Mouse (Mus musculus) liver, embryonic 15.5 days (tissue): ENCODE measurements around the gene Rrnad1. TPM values are rescaled to one million over a fixed set of nuclear protein-coding genes. Genes with fewer than 3 reads are reported as not detected.
"Not testable (repeated sequence)": the region's sequence is repeated elsewhere in the genome, so short reads cannot be mapped to it uniquely, and the experiment has no call there.

Source experiments
- ATAC-seq: fragments of 200-750 bp; cut with Nextera tagmentation; 2 replicates; pipeline ENCODE4 v1.8.0; 2017; ENCODE audit warnings: moderate number of reproducible peaks, mild to moderate bottlenecking, moderate library complexity; ENCODE audit not compliant: insufficient read depth
- H3K27ac ChIP-seq: fragments of 300-500 bp; sonication (generic); replicated peaks from 2 replicates; pipeline ENCODE4 v1.5.1; 2015; ENCODE audit warnings: mild to moderate bottlenecking, inconsistent platforms
- H3K27me3 ChIP-seq: fragments of 300-500 bp; sonication (generic); 2 replicates; pipeline ENCODE4 v1.6.1; 2015; ENCODE audit warnings: mild to moderate bottlenecking, inconsistent platforms
- H3K36me3 ChIP-seq: fragments of 300-500 bp; sonication (generic); replicated peaks from 2 replicates; pipeline ENCODE4 v1.6.1; 2015; ENCODE audit warnings: moderate library complexity, mild to moderate bottlenecking, inconsistent platforms
- H3K4me1 ChIP-seq: fragments of 300-500 bp; sonication (generic); replicated peaks from 2 replicates; pipeline ENCODE4 v1.6.1; 2015; ENCODE audit warnings: inconsistent platforms
- H3K4me2 ChIP-seq: fragments of 300-500 bp; sonication (generic); 2 replicates; pipeline ENCODE4 v1.6.1; 2015; ENCODE audit warnings: moderate library complexity, mild to moderate bottlenecking, inconsistent platforms
- H3K4me3 ChIP-seq: fragments of 300-500 bp; sonication (generic); replicated peaks from 2 replicates; pipeline ENCODE4 v1.5.1; 2015; ENCODE audit warnings: mild to moderate bottlenecking, inconsistent platforms
- H3K9ac ChIP-seq: fragments of 300-500 bp; sonication (generic); 2 replicates; pipeline ENCODE4 v1.6.1; 2015; ENCODE audit warnings: moderate library complexity, mild to moderate bottlenecking, inconsistent platforms
- H3K9me3 ChIP-seq: fragments of 300-500 bp; sonication (generic); replicated peaks from 2 replicates; pipeline ENCODE4 v1.6.1; 2016; ENCODE audit warnings: inconsistent platforms
- WGBS: fragments of 180-500 bp; shearing (Covaris S2); methylation state at CpG from one replicate; pipeline ENCODE4 v1.1.7; 2015; ENCODE audit warnings: mixed read lengths; ENCODE audit not compliant: insufficient replicate concordance; 5-methylcytosine and 5-hydroxymethylcytosine counted together
- polyA plus RNA-seq: library from polyadenylated mRNA; unstranded; fragments of >200 nt; fragmentation: Nextera tagmentation; extraction: Ambion mirVana; gene quantifications from 2 replicates; pipeline ENCODE4 v1.2.1, GENCODE M21; 2015

Gene Rrnad1
- polyA plus RNA-seq, 1 experiment from 2014 or later, result 5.6 TPM

GRCm38 (mm10) chr3:87901036-87901624 is 29.4 kb downstream of the Rrnad1 start:
- H3K4me1 ChIP-seq, result peaks cover 57% of the 10 kb centered on the region
- H3K36me3 ChIP-seq, result no peaks in the 10 kb centered on the region
- H3K4me2 ChIP-seq, result peak overlapping the region; percentile 66
- ATAC-seq, result peak; percentile 76
- H3K27ac ChIP-seq, result peak overlapping the region; percentile 96
- 8% methylated on average over 1 of the region's 1 CpGs for WGBS
- no peaks in the 10 kb centered on the region for H3K9me3 ChIP-seq
- H3K27me3 ChIP-seq, result no peaks in the 10 kb centered on the region
- peak overlapping the region; percentile 37 for H3K4me3 ChIP-seq
- H3K9ac ChIP-seq, result peak overlapping the region; percentile 42

- 82% methylated on average over 3 of the region's 3 CpGs for WGBS
- Histone ChIP-seq H3K9me3 (no peaks in the 10 kb centered on the region), H3K9ac (no peak overlapping the region), H3K36me3 (no peaks in the 10 kb centered on the region), H3K4me3 (no peak overlapping the region), H3K27ac (peak overlapping the region; percentile 29; the same call in 1 of the 2 replicates), H3K4me2 (no peak overlapping the region), H3K27me3 (no peaks in the 10 kb centered on the region), H3K4me1 (peaks cover 46% of the 10 kb centered on the region)
- ATAC-seq, result no peak
Observed at GRCm38 (mm10) chr3:87899776-87900175, 30.7 kb downstream of the Rrnad1 start.

GRCm38 (mm10) chr3:87899266-87899665 is 31.3 kb downstream of the Rrnad1 start:
- H3K4me3 ChIP-seq, result no peak overlapping the region
- H3K4me1 ChIP-seq, result peaks cover 43% of the 10 kb centered on the region
- no peak overlapping the region for H3K9ac ChIP-seq
- 60% methylated on average over 3 of the region's 3 CpGs for WGBS
- no peak overlapping the region for H3K4me2 ChIP-seq
- no peak for ATAC-seq
- no peaks in the 10 kb centered on the region for H3K27me3 ChIP-seq
- 0 out of 2 replicates have a peak overlapping the region, but pooled peaks have one; percentile 29 for H3K27ac ChIP-seq
- H3K9me3 ChIP-seq, result no peaks in the 10 kb centered on the region
- H3K36me3 ChIP-seq, result no peaks in the 10 kb centered on the region

- H3K4me1 ChIP-seq, result peaks cover 15% of the 10 kb centered on the region
- H3K4me2 ChIP-seq, result no peak overlapping the region
- 73% methylated on average over 3 of the region's 3 CpGs for WGBS
- ATAC-seq, result no peak
- H3K36me3 ChIP-seq, result no peaks in the 10 kb centered on the region
- peak overlapping the region; percentile 14 for H3K27ac ChIP-seq
- H3K9me3 ChIP-seq, result no peaks in the 10 kb centered on the region
- H3K27me3 ChIP-seq, result no peaks in the 10 kb centered on the region
- H3K4me3 ChIP-seq, result no peak overlapping the region
- H3K9ac ChIP-seq, result no peak overlapping the region
Observed at GRCm38 (mm10) chr3:87893367-87893905, 37.1 kb downstream of the Rrnad1 start.

GRCm38 (mm10) chr3:87891481-87891880 is 39.0 kb downstream of the Rrnad1 start:
- H3K36me3 ChIP-seq, result no peaks in the 10 kb centered on the region
- WGBS, result 74% methylated on average over 3 of the region's 3 CpGs
- no peaks in the 10 kb centered on the region for H3K9me3 ChIP-seq
- no peak overlapping the region for H3K4me2 ChIP-seq
- no peaks in the 10 kb centered on the region for H3K27me3 ChIP-seq
- no peak overlapping the region for H3K4me3 ChIP-seq
- no peak for ATAC-seq
- H3K9ac ChIP-seq, result no peak overlapping the region
- H3K4me1 ChIP-seq, result peaks cover 21% of the 10 kb centered on the region
- H3K27ac ChIP-seq, result no peak overlapping the region

- H3K9ac ChIP-seq, H3K27ac ChIP-seq: not testable (repeated sequence)
- WGBS, result 72% methylated on average over 4 of the region's 4 CpGs
Observed at GRCm38 (mm10) chr3:87887400-87887799, 43.1 kb downstream of the Rrnad1 start.

GRCm38 (mm10) chr3:87886416-87886815 is 44.1 kb downstream of the Rrnad1 start:
- no peak for ATAC-seq
- H3K36me3 ChIP-seq, result 0 out of 2 replicates have a peak, but pooled peaks cover 4% of the 10 kb centered on the region
- WGBS, result 77% methylated on average over 6 of the region's 6 CpGs
- H3K9me3 ChIP-seq, result no peaks in the 10 kb centered on the region
- H3K9ac ChIP-seq, result peak overlapping the region; percentile 48; the same call in 1 of the 2 replicates
- H3K4me1 ChIP-seq, result peaks cover 30% of the 10 kb centered on the region
- peak overlapping the region; percentile 71 for H3K4me3 ChIP-seq
- H3K4me2 ChIP-seq, result peak overlapping the region; percentile 81
- no peaks in the 10 kb centered on the region for H3K27me3 ChIP-seq
- peak overlapping the region; percentile 91 for H3K27ac ChIP-seq

More at GRCm38 (mm10) chr3:87887400-87887799, 43.1 kb downstream of the Rrnad1 start:
- H3K4me3 ChIP-seq, H3K27me3 ChIP-seq, H3K4me2 ChIP-seq, ATAC-seq, H3K9me3 ChIP-seq, H3K36me3 ChIP-seq: not testable (repeated sequence)
- peaks cover 29% of the 10 kb centered on the region for H3K4me1 ChIP-seq

- peak overlapping the region; percentile 48; the same call in 1 of the 2 replicates for H3K9ac ChIP-seq
- H3K27me3 ChIP-seq, result no peaks in the 10 kb centered on the region
- peak overlapping the region; percentile 81 for H3K4me2 ChIP-seq
- 6% methylated on average over 10 of the region's 10 CpGs for WGBS
- no peaks in the 10 kb centered on the region for H3K9me3 ChIP-seq
- H3K27ac ChIP-seq, result peak overlapping the region; percentile 91
- peaks cover 8% of the 10 kb centered on the region; the same call in 1 of the 2 replicates for H3K36me3 ChIP-seq
- ATAC-seq, result peak; percentile 6
- peak overlapping the region; percentile 71 for H3K4me3 ChIP-seq
- H3K4me1 ChIP-seq, result peaks cover 30% of the 10 kb centered on the region
Observed at GRCm38 (mm10) chr3:87886004-87886365, 44.5 kb downstream of the Rrnad1 start.

GRCm38 (mm10) chr3:87885281-87886003 is 45.1 kb downstream of the Rrnad1 start, which contains the start of gene Prcc:
Prcc (minus strand) TSS chr3:87885608.
- ATAC-seq, result peak; percentile 96
- H3K9me3 ChIP-seq, result no peaks in the 10 kb centered on the region

GRCm38 (mm10) chr3:87884708-87885251 is 45.7 kb downstream of the Rrnad1 start:
- no peak; the same call in 1 of the 2 replicates for ATAC-seq
- 0% methylated on average over 28 of the region's 28 CpGs for WGBS
- peak overlapping the region; percentile 81 for H3K4me2 ChIP-seq

More at GRCm38 (mm10) chr3:87885281-87886003, 45.1 kb downstream of the Rrnad1 start, which contains the start of gene Prcc:
- no peaks in the 10 kb centered on the region for H3K27me3 ChIP-seq
- WGBS, result under 1% methylated on average over 33 of the region's 33 CpGs
- peak within 1 kb of the TSS; percentile 71 for H3K4me3 ChIP-seq
- H3K36me3 ChIP-seq, result peaks cover 14% of the 10 kb centered on the region
- peak within 1 kb of the TSS; percentile 81 for H3K4me2 ChIP-seq
- peak within 1 kb of the TSS; percentile 77 for H3K9ac ChIP-seq
- H3K27ac ChIP-seq, result peak within 1 kb of the TSS; percentile 91
- peaks cover 30% of the 10 kb centered on the region for H3K4me1 ChIP-seq

GRCm38 (mm10) chr3:87884291-87884690 is 46.2 kb downstream of the Rrnad1 start:
- H3K36me3 ChIP-seq, result peaks cover 21% of the 10 kb centered on the region
- H3K27me3 ChIP-seq, result no peaks in the 10 kb centered on the region
- under 1% methylated on average over 3 of the region's 3 CpGs for WGBS
- H3K27ac ChIP-seq, result peak overlapping the region; percentile 91
- H3K4me3 ChIP-seq, result peak overlapping the region; percentile 71
- no peaks in the 10 kb centered on the region for H3K9me3 ChIP-seq
- H3K4me1 ChIP-seq, result peaks cover 30% of the 10 kb centered on the region
- no peak for ATAC-seq
- H3K9ac ChIP-seq, result peak overlapping the region; percentile 77
- H3K4me2 ChIP-seq, result peak overlapping the region; percentile 81

More at GRCm38 (mm10) chr3:87884708-87885251, 45.7 kb downstream of the Rrnad1 start:
- Histone ChIP-seq H3K9ac (peak overlapping the region; percentile 77), H3K4me3 (peak overlapping the region; percentile 71), H3K27ac (peak overlapping the region; percentile 91), H3K36me3 (peaks cover 20% of the 10 kb centered on the region), H3K9me3 (no peaks in the 10 kb centered on the region), H3K27me3 (no peaks in the 10 kb centered on the region), H3K4me1 (peaks cover 30% of the 10 kb centered on the region)
